Mouse (Mus musculus) CD4-positive helper T cell, adult 2 months (primary cell): ENCODE measurements at regions not wholly inside any gene's neighbourhood (a gene's known extent, or its start where the extent isn't known, plus 50 kb on each side); places are given as distances from the start of the nearest gene placed in this dataset.

ENCODE experiments used
- DNase-seq: peaks from one replicate; pipeline ENCODE4 v3.0.0-alpha.2; 2012; ENCODE audit warnings: low read depth, missing footprints, low spot score

DNA sequence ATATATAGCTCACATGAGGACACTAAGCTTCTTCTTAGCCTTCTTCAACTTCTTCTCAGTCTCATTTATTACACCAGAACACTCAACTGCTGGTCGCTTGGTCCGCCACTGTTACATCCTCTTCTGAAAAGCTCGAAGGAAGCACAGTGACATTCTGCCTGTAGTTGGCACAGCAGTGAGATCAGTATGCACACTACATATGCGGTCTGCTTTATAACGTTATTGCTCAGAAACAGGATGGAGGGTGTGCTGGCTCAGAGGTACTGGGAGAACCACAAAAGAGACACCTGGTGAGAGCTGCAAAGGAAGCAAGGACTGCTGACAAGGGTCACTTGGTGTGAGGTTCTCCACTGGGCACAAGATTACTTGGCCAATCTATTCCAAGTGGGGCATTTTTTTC, 179.5 kb downstream of the Ets1 start:
- DNase-seq: peak; percentile 69

DNA sequence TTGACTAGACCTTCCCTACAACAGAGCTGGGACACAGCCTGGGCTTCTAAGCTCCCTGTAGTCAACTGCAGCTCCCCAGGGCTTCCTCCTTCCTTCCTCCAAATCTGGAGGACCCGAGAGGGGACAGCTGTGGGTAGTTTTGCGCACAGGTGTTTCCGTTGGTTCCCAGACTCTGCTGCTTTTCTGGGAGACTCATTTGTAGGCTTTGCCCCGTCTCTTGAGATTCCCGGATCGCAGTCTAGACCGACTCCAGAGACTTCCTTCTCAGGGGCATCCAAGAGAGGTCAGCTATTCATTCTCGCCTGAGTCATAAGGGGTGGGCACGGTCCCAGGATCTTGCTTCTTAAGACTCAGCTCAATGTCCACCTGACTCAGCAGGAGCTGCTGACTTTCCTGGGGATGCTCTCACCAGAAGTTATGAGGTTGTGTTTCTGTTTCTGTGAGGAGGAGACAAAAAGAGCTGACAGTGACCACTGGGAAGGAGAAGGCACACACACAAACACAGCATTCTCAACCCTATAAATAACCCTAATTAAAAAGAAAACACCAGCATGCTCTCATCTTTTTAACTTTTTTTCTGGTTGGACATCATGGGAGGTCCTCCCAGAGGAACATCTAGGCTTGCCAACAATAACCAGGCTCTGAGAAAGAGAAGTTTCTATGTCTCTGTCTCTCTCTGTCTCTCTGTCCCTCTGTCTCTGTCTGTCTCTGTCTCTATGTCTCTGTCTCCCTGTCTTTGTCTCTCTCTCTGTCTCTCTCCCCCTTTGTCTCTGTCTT, 180.8 kb downstream of the Ets1 start:
- no peak for DNase-seq

DNA sequence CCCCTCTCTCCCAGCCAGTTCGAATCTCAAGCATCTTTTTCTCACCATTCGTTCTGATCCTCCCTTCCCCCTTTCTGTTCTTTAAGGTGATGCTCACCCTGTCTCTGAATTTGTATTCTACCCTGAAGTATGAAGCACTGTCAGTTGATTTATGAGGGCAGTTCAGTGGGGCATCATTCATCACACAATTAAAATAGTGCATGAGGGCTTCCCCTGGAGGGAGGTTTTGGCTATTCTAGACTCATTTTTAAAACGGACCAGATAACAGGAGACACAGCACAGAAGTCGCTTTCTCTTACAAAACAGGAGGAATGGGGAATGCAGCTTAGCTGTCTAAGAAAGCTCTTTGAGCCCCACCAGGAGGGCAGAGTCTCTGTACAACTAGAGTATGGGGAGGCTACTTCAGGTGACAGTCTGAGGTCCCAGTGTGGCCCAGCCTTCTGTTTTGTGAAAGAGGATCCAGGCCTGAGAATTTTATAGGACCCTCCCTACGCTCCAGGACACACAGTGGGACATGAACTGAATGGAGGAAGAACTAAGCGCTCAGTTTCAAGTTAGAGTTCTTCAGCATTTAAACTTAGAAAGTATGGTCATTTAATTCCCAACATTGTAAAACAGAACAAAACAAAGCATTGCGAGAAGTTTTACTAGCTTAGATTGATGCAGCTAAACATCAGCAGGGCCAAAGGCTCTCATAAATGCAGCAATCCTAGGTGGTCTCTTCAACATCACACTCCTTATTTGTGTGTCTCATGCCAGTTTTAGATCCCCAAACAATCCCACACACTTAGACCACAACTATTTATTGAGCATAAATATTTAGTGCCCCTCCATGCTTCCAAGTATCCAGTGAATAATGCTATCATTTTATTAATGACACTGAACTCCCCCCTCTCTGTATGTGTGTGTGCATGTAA, 181.7 kb downstream of the Ets1 start:
- DNase-seq: no peak

DNA sequence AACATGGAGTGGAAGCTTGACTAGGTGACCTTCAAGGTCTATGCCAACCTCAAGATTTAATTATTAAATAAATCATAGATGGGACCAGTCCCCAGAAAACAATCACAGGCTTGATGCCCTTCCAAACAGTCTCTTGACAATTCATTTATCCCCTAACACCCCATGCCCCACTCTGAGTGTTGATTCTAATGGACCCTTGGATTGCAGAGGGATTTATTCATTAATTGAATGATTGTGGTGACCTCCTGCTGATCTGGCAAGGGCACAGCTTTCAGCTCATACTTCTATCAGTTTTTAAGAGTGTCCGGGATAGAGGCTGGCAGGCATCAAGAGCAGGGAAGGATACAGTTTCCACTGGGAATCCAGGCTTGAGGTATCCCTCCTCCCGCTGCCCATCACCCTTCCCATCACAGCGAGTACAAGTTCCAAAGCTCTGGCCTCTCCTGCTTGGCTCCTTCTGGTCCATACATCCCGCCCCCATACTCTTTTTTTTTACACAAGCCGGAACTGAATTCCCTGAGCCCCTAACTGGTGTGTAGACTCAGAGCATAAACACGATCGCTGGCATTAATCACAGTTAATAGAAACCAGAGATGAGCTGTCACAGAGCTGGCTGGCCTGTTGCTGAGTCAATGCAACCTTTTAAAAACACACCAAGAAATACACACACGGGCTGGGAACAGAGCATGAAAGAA, 187.6 kb downstream of the Ets1 start:
- no peak for DNase-seq

DNA sequence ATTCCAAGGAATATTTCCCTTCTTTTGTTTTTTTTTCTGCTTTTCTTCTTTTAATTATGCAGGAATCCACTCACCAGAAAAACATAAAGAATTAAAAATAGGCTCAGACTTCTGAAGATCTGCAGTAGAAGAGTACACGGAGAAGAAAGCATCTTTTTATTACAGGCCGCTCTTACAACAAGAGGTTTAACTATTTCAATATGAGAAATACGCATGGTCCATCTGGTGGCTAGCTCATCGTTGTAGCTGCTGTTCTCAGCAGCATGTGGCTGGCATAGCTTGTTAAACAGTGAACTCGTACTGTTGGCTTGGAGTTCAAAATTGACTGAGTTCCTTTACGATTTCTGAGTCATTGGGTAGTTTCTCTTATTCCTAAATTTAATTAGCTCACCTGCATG, 188.1 kb downstream of the Ets1 start:
- DNase-seq: no peak

DNA sequence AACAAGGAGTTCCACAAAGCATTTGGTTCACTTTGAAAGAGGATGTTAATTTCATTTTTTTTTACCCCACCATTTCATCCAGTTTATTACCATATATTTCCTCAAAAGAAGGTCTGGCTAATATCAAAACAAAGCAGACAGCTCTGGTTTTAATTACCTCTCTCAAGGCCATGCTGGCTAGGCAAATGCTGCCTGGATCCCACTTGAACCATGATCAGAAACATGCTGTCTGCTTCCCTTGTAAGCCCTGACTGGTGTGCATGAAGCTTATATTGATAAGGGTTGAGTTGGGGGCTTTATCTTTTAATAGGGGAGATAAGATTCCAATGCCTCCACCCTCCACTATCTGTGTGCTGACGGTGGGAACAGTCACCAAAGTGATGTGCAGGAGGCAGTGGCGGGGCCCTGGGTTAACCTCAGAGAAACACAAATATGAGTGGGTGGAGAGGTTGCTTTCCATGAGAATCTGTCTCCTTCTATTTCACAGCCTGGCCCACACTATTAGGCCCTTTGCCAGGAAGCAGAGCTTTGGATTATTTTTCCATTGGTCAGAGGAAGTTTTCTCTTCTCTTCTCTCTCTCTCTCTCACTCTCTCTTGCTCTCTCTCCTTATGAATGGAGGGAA, 194.4 kb downstream of the Ets1 start:
- no peak for DNase-seq

DNA sequence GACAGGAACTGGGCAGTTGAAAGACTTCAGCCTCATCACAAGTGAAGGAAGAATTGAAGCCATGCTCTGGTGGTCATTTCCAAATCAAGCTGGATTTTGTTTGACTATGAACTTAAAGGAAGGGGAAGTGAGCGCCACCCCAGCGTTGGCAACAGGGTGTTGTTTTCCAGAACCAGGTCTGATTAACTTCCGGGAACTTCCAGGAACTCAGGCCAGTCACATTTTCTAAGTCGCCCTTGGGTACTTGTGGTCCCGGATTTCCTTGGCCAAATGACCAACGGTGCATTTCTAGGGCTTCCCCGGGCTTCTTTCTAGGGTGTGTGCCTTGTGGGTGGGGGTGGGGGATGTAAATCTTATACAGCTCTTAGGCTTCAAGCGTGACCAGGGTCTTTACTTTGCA, 197.4 kb downstream of the Ets1 start:
- DNase-seq: no peak

DNA sequence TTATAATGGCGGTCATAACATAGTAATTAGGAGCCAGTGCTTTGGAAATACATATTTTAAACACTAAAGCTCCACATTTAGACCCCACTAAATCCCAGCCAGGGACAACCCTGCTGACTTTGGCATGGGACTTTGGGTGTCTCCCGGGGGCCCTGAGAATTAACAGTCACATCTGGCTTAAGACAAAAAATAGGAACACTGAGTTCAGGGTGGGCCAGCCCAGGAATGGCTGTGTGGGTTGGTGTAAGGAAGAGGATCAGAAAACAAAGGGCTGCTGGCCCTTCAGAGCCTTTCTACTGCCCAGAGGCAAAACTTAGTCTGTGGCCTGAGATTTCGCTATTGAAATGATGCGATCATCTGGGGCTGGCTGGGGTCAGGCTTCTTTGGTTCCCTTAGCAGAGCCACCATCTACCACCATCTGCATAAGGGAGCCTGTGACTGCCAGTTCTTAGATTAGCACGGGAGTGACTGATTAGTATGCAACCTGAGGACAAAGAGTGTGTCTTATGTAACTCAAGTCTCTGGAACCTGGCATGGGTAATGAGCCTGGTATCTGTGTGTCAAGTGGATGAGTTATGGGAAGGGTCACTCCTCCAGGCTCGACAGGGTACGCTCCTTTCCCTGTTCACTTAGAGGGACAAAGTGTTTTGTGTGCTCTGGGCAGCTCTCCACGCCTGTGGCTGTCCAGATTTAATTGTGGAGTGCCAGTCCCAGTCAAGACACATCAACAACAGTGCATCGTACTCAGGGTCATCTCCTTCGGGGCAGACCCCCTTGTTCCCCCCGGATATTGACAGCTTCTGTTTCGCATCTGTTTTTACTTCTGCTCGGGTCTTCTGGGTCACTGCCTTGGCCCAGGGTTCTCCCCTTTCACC, 199.0 kb downstream of the Ets1 start:
- no peak for DNase-seq

DNA sequence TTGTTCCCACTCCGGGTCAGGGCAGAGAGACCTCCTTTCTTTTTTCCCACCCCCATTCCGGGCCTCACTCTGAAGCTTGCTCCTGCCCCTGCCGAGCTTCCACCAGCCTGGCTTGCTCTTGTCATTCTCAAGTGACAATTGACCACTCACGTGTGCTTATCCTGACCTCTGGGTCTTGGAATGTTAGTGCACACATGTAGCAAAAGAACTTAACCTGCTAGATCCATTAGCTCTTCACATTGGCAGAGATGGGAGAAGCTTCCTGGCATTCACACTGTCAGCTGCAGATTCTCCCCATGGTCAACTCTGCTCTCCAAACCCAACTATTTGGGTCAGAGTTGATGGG, 199.6 kb downstream of the Ets1 start:
- DNase-seq: no peak

DNA sequence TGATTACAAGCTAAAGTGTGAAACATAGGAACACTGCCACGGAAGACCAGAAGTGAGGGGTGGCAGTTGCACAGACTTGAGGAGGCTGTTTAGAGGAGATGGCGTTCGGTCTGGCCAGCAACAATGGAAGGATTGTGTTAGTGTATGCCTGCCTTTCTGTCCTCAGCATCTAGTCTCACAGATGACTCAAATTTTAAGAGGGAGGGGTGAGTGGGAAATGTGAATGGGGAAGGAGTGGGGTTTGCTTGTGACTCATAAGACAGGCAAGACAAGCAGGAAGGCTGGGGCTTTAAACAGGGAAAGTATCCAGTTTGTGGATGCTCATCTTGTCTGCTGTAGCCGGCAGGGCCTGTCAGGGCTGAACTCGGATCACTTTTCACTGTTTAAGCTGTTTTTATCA, 200.3 kb downstream of the Ets1 start:
- DNase-seq: no peak

DNA sequence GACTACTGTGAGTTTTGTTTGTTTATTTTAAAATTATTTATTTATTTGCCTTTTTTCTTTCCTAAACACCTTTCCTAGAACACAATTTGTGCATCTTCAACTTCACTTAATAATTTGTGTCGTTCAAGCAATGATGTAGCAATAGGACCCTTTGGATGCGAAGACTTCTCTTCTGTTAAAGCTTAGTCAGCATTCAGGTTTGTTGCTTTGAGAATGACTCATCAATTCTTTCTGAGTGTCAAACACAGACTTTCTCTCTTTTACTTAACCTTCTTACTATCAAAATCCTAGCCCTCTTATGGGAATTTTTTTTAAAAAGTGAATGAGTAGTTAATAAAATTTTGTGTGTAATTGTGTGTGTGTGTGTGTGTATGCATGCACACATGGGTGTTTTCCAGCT, 211.3 kb downstream of the Ets1 start:
- DNase-seq: no peak

DNA sequence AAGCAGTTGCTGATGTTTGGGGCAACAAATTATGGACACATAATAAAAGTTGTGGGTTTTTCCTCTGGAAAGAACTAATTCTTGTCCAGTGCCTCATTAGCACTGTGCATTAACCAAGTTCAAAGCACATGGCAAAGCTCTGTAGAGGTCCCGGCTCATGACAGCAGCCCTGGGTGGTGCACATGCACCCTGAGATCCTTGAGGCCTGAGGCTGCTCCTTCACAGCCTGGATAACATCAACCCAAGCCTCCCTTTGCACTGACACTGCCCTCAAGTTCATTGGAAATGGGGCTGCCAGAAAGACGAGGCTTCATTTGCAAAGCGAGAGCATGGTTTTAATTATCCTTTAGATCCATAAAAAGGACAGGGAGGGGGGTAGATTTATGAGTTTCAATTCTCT, 216.3 kb downstream of the Ets1 start:
- no peak for DNase-seq

DNA sequence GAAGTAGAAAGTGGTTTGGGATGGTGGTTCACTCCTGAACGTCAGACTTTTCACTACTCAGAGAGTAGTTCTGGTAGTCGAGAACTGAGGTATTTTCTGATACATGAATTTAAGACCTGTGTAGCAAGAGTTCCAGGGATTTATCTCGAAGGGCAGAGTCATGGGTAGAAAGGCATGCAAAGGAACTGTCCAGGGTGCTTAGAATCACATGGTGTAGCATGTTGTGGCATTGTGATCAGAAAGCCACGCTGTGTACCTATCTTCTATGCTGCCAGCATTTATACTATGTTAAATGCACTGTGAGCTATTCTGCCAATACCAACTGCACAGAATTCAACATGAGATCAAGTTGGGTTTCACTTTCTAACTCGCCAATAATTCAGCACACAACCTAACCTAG, 227.3 kb downstream of the Ets1 start:
- no peak for DNase-seq

DNA sequence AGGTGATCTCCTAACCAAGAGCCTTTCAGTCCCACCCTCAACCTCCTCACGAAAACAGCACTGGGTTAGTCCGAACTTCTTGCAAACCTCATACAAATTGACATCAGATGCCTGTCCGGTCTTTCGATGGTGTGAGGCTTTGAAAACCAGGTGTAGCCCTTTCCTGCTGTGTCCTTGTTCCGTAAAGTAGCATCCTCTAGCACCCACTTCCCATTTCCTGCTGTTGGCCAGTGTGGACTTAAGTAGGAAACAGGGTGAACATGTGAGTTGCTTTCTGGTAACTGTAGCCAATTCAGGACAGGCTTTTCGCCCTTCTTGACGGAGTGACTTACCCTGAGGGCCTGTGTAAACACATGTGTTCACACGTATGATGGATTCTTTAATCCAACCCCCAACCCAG, 232.9 kb downstream of the Ets1 start:
- DNase-seq: no peak

DNA sequence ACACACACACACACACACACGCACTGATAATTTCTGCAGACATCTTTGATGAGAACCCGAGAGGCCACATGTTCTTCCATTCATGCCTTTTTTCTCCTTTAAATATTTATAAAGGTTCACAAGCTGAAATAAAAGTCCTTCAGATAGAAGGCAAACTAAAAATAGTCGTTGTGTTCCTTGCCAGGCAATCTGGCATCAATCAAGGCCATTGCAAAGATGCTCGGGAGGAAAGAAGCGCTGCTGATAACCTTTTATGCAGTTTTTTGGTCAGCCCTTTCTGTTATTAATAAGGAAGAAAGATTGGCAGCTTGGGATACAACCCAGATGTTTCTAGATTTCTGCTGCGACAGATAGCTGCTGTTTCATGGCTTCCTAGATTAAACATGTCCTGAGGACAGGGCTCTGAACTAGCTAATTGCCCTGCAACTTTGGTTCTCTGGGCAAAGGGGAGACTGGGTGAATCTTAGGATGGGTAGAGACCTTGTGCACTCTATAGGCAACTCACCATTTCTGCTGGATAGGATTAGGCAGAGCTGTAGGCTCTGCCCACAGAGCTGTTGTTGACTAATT, 238.4 kb downstream of the Ets1 start:
- no peak for DNase-seq

DNA sequence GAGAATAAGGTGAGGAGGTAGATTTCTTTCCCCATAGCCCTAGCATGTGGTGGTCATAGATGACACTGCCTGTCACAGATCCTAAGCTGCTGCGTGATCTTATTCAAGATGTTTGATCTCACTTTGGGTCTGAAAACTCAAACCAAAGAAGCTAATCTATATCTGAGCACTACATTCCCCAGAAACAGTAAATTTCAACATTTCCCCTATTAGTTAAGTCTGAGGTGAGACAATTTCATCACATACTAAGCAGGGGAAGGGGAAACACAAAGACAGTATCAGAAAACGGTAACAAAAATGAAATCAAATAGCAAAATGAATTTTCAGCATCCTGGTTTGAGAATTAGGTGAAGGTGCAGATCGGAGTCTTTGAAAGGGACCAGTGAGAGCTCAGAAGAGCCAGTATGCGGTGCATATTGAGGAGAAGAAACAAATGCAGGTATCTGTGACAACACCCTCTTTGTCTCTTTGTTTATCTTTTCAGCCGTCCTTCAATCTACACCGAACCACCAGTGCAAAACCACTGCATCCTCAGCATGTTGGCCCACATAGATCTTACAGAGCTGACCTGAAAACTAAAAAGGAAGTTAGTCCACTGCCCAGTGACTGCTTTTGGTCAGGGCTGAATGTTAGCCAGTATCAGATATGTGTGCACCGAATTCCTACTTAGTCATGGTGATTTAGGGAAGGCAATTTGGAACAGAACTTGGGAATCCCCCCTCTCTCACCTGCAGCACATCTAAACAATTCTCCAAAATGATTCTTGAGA, 247.0 kb downstream of the Ets1 start:
- DNase-seq: no peak

DNA sequence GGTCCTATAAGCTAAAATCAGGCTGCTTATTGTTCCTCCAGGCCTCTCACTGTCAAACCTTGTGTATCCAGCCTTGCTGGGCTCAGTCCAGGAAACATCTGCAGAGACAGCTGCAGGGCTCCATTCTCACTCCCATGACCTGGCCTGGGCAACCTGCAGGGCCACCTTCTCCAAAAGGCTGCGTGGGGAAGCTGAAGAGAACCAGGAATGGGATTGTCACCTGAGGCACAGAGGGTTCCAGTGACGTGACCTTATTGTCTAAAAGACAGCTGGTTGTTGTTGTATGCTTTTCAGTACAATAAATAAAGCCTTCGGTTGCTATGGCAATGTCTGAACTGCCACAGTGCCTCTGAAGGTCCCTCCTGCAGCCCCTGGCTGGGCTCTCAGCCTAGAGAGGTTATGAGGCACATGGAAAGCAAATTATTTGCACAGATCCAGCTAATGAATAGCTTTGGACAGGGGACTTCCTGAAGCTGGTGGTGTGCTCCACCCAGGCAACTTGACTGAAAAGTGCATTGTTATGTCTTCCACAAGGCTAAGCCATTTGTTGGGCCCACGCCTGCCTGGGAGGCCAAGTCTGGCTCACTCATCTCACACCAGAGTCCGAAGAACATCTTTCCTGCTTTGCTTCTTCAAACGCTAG, 250.1 kb downstream of the Ets1 start:
- no peak for DNase-seq

DNA sequence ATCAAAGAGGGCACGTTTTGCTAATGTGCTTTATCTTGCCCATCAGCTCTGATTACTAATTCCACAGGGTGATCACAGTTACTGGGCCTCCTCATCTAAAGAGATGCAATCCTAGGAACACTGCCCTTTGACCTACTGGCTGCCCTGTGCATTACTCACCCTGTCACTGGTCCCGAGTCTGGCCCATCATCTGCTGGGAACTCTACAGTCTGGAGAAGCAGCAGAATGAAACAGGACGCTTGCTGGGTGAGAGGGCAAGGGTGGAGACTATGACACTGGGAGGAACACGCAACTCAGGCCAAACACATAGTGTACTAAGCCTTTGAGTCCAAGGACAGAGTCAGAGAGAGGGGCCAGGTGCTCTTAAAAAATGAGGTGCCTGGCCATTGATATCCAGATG, 263.8 kb downstream of the Ets1 start:
- DNase-seq: no peak

DNA sequence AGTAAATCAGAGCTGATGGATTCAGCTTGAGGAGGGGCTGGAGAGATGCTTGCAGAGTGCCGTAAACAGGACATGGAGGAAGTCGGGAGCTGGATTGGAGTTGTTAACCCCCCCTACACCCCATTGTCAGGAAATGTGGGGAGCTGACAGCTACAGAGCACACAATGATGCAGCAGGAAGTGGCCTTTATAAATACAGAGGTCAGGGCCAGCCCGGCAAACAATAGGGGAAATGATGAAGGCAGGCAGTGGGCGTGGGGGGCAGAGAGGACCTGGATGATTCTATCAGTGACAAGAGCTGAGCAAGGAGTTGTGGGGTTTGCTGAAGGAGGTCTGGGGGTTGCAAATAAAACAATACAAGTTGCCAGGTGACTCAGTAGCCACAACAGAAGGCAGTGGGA, 265.3 kb downstream of the Ets1 start:
- peak; percentile 58 for DNase-seq
